Mouse (Mus musculus) fibroblast of lung, adult 2 months (primary cell): ENCODE measurements at regions not wholly inside any gene's neighbourhood (a gene's known extent, or its start where the extent isn't known, plus 50 kb on each side); places are given as distances from the start of the nearest gene placed in this dataset.
A peak's percentile ranks its signal among the peaks of the same experiment; 100 is the strongest.

Experiments used
- DNase-seq: peaks from one replicate; pipeline ENCODE4 v3.0.0-alpha.2; 2011; ENCODE audit warnings: low read depth

DNA sequence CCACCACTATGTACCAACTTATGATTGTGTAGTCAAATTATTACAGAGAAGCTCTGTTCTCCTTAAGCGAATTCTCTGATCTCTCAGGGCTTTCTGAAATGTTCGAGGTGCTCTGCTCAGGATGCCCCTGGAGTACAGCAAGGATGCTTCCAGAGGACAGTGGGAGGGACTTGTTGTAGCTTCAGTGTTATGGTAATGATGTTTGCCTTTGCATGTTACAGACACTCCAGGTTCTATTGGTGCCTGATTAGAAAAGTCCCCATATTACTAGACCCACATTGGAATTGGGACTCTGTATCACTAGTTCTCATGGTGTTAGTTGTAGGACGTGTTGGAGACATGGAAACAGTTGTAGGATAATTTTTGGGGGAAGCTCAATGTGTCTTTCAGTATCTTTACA is 96.0 kb downstream of the Epdr1 start:
- DNase-seq: no peak

DNA sequence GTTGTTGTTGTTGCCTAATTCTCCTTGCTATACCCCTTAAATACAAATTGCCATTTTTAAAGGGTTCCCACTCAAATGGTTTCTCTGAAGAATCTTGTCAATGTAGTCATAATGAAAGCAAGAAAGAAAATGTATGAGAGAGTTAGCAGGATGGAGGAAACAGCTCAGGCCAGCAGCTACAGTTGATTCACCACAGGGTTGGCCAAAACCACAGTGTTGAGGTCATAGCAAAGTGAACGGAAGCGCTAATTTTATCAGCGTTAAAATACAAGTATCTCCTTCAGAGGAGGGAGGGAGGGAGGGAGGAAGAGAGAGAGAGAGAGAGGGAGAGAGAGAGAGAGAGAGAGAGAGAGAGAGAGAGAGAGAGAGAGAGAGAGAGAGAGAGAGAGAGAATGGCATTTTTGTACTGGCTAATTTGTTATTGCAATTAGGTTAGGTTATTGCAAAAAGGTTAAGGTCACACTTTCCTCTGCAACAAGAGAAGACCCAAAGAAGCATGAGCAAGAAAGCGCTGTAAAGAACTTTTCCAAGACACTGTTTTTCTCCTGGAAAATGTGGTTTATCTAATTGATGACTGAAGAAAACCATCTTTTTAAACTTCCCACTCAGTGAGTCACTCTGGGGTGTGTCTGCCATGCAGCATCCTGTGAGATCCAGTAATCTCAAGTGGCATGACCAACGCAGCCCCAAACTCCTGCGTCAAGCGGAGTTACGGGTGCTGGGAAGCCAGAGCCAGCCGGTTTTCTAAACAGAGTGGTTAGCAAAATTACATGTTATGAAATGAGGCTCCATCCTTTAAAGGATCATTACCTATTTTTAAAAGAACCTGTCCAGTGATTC is 101.6 kb downstream of the Epdr1 start:
- peak; percentile 33 for DNase-seq

DNA sequence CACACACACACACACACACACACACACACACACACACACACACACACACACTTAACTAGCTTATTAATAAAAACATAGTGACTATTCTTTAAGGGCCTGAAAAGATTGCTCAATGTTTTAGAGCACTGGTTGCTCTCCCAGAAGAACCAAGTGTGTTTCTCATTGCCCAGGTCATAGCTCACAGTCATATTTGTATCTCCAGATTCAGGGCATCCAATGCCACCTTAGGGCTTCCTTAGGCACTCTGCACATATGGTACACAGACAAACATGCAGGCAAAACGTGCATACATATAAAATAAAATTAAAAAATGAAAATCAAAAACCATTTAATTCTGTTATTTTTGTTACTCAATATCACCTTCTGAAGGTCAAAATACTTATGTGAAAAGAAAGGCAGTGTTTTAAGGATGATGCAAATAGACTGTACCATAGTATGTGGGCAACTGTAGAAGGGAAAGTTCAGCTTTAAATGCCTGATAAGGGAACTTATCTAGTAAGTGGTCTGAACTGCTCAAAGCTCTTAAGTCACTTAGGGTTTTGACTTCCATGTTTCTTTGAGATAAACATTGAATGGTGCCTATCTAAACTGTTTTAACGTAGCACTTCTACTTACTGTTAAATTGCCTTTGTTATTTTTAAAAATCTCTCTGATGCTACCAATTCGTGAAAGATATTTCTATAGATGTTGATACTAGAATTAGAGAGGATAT is 104.7 kb downstream of the Epdr1 start:
- DNase-seq: no peak

DNA sequence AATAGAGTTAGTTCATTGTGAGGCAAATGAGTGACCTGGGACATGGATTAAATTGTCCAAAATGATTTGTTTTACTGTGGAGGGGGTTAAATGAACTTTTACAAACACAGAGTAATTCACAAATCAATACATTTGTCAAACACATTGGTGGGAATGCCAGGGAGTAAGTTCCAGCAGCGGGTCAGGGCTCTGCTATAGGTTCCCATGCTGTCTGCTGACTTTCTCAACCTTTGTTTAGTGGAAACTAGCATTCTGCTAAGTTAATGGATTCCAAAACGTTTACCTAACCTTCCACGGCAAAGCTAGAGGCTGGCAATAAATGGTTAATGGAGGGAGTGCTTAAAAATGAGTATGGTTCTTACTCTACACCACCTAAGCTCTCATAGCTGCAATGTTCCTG is 110.9 kb upstream of the Stard3nl start:
- no peak for DNase-seq

DNA sequence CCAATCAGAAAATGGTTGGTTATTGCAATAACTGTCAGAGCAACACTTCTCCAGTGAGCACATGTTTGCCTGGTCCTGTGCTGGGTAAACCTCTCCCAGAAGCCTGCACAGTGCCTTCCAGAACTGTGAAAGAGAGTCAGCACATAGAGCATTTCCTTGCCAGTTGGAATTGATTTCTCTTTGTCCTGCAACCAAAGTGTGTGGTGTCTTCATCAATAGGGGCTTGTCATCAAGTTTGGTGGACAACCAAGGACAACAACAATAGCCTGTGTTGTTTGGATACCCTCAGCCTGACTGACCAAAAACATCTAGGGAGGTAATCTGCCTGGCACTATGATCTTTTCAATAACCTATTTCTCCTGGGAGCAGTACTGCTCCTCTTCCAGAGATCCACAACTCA is 108.6 kb upstream of the Stard3nl start:
- no peak for DNase-seq

DNA sequence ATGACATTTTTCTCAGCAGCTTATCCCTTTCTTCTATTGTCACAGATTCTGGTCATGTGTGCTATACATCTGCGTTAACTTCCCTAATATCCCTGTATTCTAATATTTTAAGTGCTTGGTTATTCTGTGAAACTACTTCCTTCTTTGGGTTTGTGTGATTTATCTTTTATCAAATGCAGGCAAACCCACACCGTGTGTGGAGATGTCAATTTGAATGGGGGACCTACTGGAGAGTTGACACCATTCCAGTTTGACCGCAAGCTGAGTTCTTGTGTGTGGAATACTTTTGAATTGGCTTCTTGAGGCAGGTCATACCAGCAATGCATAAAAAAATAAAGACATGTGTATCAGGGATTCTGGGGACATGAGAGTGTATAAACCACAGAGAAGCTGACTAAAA is 86.6 kb upstream of the Stard3nl start:
- peak; percentile 25 for DNase-seq

DNA sequence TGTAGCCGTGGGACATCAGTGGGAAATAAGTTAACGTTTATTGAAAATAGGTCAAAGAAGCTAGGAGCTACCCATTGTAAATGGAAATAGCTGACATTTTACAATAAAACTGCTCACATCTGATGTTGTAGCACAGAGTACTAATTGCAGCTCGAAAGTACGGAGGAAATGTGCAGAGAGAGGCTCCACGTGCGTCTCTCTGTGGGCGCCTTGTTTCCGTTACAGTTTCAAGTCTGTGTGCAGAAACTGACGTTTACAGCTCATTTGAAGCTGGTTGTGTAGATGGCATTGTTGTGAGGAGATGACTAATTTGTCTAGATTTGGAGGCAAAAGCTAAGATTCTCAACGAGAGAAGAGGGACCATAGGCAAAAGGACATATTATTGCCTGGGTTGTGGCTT is 78.4 kb upstream of the Stard3nl start:
- DNase-seq: no peak

DNA sequence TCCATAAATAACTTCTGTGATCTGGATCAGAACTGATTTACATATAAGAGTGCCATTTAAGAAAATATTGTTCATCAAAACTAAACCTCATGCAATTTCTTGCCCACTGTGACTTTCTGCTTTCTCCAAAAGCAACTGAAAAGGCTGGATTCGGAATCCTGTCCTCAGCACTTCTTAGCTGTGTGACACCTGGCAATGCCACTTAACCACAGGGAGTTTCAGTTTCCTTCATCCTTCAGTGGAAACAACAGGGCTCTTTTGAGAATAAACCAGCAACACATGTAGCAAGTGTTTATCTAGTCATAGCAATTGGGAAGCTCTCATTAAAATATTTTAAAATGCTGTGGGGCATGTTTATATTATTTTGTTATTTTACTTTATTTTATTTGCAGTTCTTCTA is 75.1 kb upstream of the Stard3nl start:
- DNase-seq: no peak

DNA sequence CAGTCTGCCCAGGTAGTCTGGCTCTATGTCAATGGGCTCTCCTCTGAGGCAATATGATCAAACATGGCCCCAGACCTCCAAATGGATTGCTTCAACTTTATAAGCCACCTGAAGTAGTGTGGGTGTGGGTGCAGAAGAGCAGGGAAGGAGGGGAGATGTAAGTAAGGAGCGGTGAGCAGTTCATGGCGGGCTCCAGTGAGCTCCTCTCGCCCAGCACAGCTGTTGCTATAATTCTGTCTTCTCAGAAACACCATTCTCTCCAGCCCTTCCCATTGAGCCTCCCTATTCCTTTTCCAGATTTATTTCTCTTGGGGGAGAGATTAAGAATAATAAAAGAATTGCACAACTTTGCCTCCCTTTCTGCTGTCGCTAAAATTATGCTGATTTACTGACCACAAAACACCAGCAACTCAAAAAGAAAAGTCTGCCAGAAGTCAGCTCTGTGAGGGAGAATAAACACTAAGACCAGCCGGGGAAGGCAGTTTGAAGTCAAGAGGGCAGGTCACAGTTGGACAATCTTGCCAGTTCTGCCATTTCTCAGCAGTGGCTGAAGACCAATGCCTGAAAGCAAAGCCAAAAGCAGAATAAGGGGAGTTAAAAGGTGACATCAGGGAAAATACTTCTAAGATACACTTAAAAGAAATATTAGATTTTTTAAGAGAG is 71.3 kb upstream of the Stard3nl start:
- peak; percentile 69 for DNase-seq

DNA sequence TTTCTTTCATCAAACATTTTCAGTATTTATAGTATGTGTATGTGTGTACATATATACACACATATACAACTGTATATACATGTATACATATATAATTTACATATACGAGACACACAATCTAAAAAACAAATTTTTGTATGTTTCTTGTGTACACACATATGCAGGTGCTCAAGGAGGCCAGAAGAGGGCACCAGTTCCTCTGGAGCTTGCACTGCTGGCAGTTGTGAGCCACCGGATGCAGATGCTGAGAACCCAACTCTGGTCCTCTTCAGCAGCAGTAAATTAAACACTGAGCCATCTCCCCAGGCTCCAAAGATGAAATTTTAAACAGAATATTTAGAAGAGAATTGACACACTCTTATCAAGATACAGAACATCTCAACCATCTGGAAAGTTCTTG is 67.4 kb upstream of the Stard3nl start:
- DNase-seq: no peak

DNA sequence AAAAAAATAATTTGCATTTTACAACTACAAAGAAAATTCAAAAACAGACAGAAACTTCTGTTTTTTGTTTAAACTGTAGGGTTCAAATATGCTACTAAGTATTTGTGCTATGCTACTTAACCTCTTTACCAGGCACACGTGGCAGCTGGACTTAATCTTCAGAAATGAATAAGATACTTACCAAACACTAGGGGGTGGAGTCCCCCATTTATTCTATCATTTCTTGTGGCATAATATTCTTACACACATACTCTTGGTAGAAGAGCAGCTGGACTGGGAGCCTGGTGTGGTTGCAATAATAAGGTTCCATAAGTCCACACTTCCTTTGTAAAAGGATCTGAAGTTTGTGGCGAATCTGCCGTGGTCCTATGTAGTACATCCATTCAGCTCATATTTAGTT is 53.8 kb upstream of the Stard3nl start:
- no peak for DNase-seq
